Mouse (Mus musculus): ENCODE results near the gene Ntm. TPM values are rescaled to one million over a fixed set of nuclear protein-coding genes. Genes with fewer than 3 reads are reported as not detected.

Ntm gene
- polyA plus RNA-seq, 2 experiments = 23.9 to 32.4 TPM

DNA sequence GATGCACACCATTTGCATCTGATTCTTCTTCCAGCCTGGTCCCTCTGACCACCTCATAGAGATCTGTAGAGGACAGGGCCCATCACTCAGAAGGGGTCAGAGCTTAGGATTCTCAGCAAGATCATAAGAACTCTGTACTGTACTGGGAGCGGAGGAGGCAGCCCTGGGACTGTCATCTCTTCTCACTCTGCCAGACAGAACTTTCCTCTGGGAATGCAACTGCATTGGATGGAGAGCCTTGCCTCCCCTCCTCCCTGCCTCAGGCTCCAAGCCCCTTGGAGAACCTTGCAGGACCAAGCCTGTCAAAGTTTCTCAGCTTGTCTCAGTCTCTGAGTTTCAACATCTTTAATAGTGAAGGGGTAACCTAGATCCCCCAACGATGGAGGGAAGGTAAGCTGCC lies 1.4 kb downstream of the Ntm start:
- no peaks in the 10 kb centered on the region for H3K36me3 ChIP-seq (ENCODE audit: control insufficient read depth, insufficient read depth, low read length)
- H3K4me1 ChIP-seq (ENCODE audit: control insufficient read depth, insufficient read depth, low read length) = 0 out of 2 replicates have a peak, but pooled peaks cover 6% of the 10 kb centered on the region
- H3K27me3 ChIP-seq (ENCODE audit: control insufficient read depth, insufficient read depth, low read length) = peaks cover 32% of the 10 kb centered on the region; the same call in 1 of the 2 replicates
- DNase-seq (ENCODE audit: low spot score) (no peak), ATAC-seq (ENCODE audit: low FRiP score, low read depth) (no peak)
- no peaks in the 10 kb centered on the region for H3K9me3 ChIP-seq (ENCODE audit: control insufficient read depth, low read length)
- WGBS = 49% methylated on average over 2 of the region's 2 CpGs
- no peak overlapping the region for H3K9ac ChIP-seq (ENCODE audit: low read depth, low read length, severe bottlenecking)
- peak overlapping the region; percentile 36 for H3K4me3 ChIP-seq (replicated peaks; ENCODE audit: low read length)
- no peak for TF ChIP-seq POLR2A (IDR thresholded peaks at IDR 0.05; ENCODE audit: borderline replicate concordance, extremely low read depth, insufficient read depth, insufficient read length)
- no peak overlapping the region for H3K27ac ChIP-seq (replicated peaks; ENCODE audit: low read depth, low read length)
- peak overlapping the region; percentile 70 for H3K4me2 ChIP-seq (replicated peaks; ENCODE audit: low read depth, low read length, severe bottlenecking)

GRCm38 (mm10) chr9:29960741-29961140 lies 2.2 kb downstream of the Ntm start:
- 72% methylated on average over 5 of the region's 5 CpGs for WGBS
- no peak for DNase-seq (ENCODE audit: low spot score)
- peaks cover 32% of the 10 kb centered on the region; the same call in 1 of the 2 replicates for H3K27me3 ChIP-seq (ENCODE audit: control insufficient read depth, insufficient read depth, low read length)
- H3K4me2 ChIP-seq (replicated peaks; ENCODE audit: low read depth, low read length, severe bottlenecking) = no peak overlapping the region
- no peak overlapping the region for H3K4me3 ChIP-seq (replicated peaks; ENCODE audit: low read length)
- no peak overlapping the region for H3K9ac ChIP-seq (ENCODE audit: low read depth, low read length, severe bottlenecking)
- 0 out of 2 replicates have a peak, but pooled peaks cover 6% of the 10 kb centered on the region for H3K4me1 ChIP-seq (ENCODE audit: control insufficient read depth, insufficient read depth, low read length)
- ATAC-seq (ENCODE audit: low FRiP score, low read depth) = no peak
- TF ChIP-seq POLR2A (IDR thresholded peaks at IDR 0.05; ENCODE audit: borderline replicate concordance, extremely low read depth, insufficient read depth, insufficient read length) = no peak
- no peaks in the 10 kb centered on the region for H3K36me3 ChIP-seq (ENCODE audit: control insufficient read depth, insufficient read depth, low read length)
- H3K9me3 ChIP-seq (ENCODE audit: control insufficient read depth, low read length) = no peaks in the 10 kb centered on the region
- no peak overlapping the region for H3K27ac ChIP-seq (replicated peaks; ENCODE audit: low read depth, low read length)

- 0 out of 2 replicates have a peak, but pooled peaks cover 6% of the 10 kb centered on the region for H3K4me1 ChIP-seq (ENCODE audit: control insufficient read depth, insufficient read depth, low read length)
- DNase-seq (ENCODE audit: low spot score) = no peak
- H3K9ac ChIP-seq (ENCODE audit: low read depth, low read length, severe bottlenecking) = no peak overlapping the region
- WGBS = 20% methylated on average over 3 of the region's 3 CpGs
- no peak overlapping the region for H3K4me2 ChIP-seq (replicated peaks; ENCODE audit: low read depth, low read length, severe bottlenecking)
- no peak for TF ChIP-seq POLR2A (IDR thresholded peaks at IDR 0.05; ENCODE audit: borderline replicate concordance, extremely low read depth, insufficient read depth, insufficient read length)
- H3K27me3 ChIP-seq (ENCODE audit: control insufficient read depth, insufficient read depth, low read length) = peaks cover 32% of the 10 kb centered on the region; the same call in 1 of the 2 replicates
- no peaks in the 10 kb centered on the region for H3K36me3 ChIP-seq (ENCODE audit: control insufficient read depth, insufficient read depth, low read length)
- H3K9me3 ChIP-seq (ENCODE audit: control insufficient read depth, low read length) = no peaks in the 10 kb centered on the region
- H3K4me3 ChIP-seq (replicated peaks; ENCODE audit: low read length) = no peak overlapping the region
- no peak for ATAC-seq (ENCODE audit: low FRiP score, low read depth)
- no peak overlapping the region for H3K27ac ChIP-seq (replicated peaks; ENCODE audit: low read depth, low read length)
These were observed 2.7 kb downstream of the Ntm start for GRCm38 (mm10) chr9:29960236-29960635.

DNA sequence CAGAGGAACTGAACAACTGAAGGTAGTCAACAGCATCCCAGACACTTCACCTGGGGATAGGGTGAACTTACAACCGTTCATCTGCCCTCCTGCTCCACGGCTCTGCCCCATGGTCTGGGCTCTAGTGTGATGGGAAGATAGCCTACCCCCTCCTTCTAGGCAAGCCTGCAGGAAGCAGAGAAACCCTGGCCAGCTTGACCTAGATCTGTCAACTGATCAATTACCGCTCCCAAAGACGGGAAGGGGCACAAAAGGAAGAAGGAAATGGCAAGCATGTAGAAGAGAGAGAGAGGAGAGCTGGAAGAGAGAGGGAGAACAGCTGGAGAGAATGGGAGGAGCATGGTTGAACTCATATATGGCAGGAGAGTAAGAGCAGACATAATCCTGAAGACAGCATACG lies 6.0 kb downstream of the Ntm start:
- TF ChIP-seq POLR2A (IDR thresholded peaks at IDR 0.05; ENCODE audit: borderline replicate concordance, extremely low read depth, insufficient read depth, insufficient read length) = no peak

GRCm38 (mm10) chr9:29954031-29954430 lies 8.9 kb downstream of the Ntm start:
- DNase-seq (ENCODE audit: low spot score) = no peak
- no peaks in the 10 kb centered on the region for H3K9me3 ChIP-seq (ENCODE audit: control insufficient read depth, low read length)
- no peak for ATAC-seq (ENCODE audit: low FRiP score, low read depth)
- H3K4me1 ChIP-seq (ENCODE audit: control insufficient read depth, insufficient read depth, low read length) = no peaks in the 10 kb centered on the region
- no peak for TF ChIP-seq POLR2A (IDR thresholded peaks at IDR 0.05; ENCODE audit: borderline replicate concordance, extremely low read depth, insufficient read depth, insufficient read length)
- H3K9ac ChIP-seq (ENCODE audit: low read depth, low read length, severe bottlenecking) = no peak overlapping the region
- H3K27me3 ChIP-seq (ENCODE audit: control insufficient read depth, insufficient read depth, low read length) = no peaks in the 10 kb centered on the region
- H3K36me3 ChIP-seq (ENCODE audit: control insufficient read depth, insufficient read depth, low read length) = no peaks in the 10 kb centered on the region
- H3K4me3 ChIP-seq (replicated peaks; ENCODE audit: low read length) = no peak overlapping the region
- WGBS = 56% methylated on average over 6 of the region's 6 CpGs
- H3K27ac ChIP-seq (replicated peaks; ENCODE audit: low read depth, low read length) = no peak overlapping the region
- H3K4me2 ChIP-seq (replicated peaks; ENCODE audit: low read depth, low read length, severe bottlenecking) = no peak overlapping the region

More for the DNA sequence above, 6.0 kb downstream of the Ntm start:
- Histone ChIP-seq H3K9me3 (ENCODE audit: control insufficient read depth, low read length) (no peaks in the 10 kb centered on the region), H3K4me1 (ENCODE audit: control insufficient read depth, insufficient read depth, low read length) (0 out of 2 replicates have a peak, but pooled peaks cover 6% of the 10 kb centered on the region), H3K27me3 (ENCODE audit: control insufficient read depth, insufficient read depth, low read length) (peaks cover 9% of the 10 kb centered on the region; the same call in 1 of the 2 replicates), H3K9ac (ENCODE audit: low read depth, low read length, severe bottlenecking) (no peak overlapping the region), H3K36me3 (ENCODE audit: control insufficient read depth, insufficient read depth, low read length) (no peaks in the 10 kb centered on the region), H3K4me3 (replicated peaks; ENCODE audit: low read length) (no peak overlapping the region), H3K4me2 (replicated peaks; ENCODE audit: low read depth, low read length, severe bottlenecking) (no peak overlapping the region), H3K27ac (replicated peaks; ENCODE audit: low read depth, low read length) (no peak overlapping the region)
- WGBS = 72% methylated on average over 5 of the region's 5 CpGs
- no peak for DNase-seq (ENCODE audit: low spot score)
- ATAC-seq (ENCODE audit: low FRiP score, low read depth) = no peak

GRCm38 (mm10) chr9:29949041-29949440 lies 13.9 kb downstream of the Ntm start:
- ATAC-seq (ENCODE audit: low FRiP score, low read depth) (no peak), DNase-seq (ENCODE audit: low spot score) (no peak)
- Histone ChIP-seq H3K9me3 (ENCODE audit: control insufficient read depth, low read length) (no peaks in the 10 kb centered on the region), H3K36me3 (ENCODE audit: control insufficient read depth, insufficient read depth, low read length) (no peaks in the 10 kb centered on the region), H3K4me3 (replicated peaks; ENCODE audit: low read length) (no peak overlapping the region), H3K27me3 (ENCODE audit: control insufficient read depth, insufficient read depth, low read length) (no peaks in the 10 kb centered on the region), H3K4me2 (replicated peaks; ENCODE audit: low read depth, low read length, severe bottlenecking) (no peak overlapping the region), H3K27ac (replicated peaks; ENCODE audit: low read depth, low read length) (no peak overlapping the region), H3K4me1 (ENCODE audit: control insufficient read depth, insufficient read depth, low read length) (no peaks in the 10 kb centered on the region), H3K9ac (ENCODE audit: low read depth, low read length, severe bottlenecking) (no peak overlapping the region)
- 75% methylated on average over 3 of the region's 3 CpGs for WGBS
- TF ChIP-seq POLR2A (IDR thresholded peaks at IDR 0.05; ENCODE audit: borderline replicate concordance, extremely low read depth, insufficient read depth, insufficient read length) = no peak
